Mouse (Mus musculus) limb, embryonic 14.5 days (tissue): Measurements from ENCODE around the gene Ipmk. TPM values are rescaled to one million over a fixed set of nuclear protein-coding genes. Genes with fewer than 3 reads are reported as not detected.

Experiments used
- ATAC-seq: fragments of 200-750 bp; cut with Nextera tagmentation; 2 replicates; pipeline ENCODE4 v1.8.0; 2017; ENCODE audit warnings: low read depth, moderate number of reproducible peaks, moderate TSS enrichment; ENCODE audit not compliant: low FRiP score
- DNase-seq: peaks from one replicate; pipeline ENCODE4 v3.0.0-alpha.2; 2015; ENCODE audit warnings: low spot score
- H3K27ac ChIP-seq: fragments of 300-500 bp; sonication (generic); replicated peaks from 2 replicates; pipeline ENCODE4 v1.5.1; 2014; ENCODE audit warnings: low read depth, mild to moderate bottlenecking, low read length, moderate library complexity, mixed read lengths
- H3K27me3 ChIP-seq: fragments of 300-500 bp; sonication (generic); 2 replicates; pipeline ENCODE4 v1.6.1; 2014; ENCODE audit warnings: low read length, mixed read lengths; ENCODE audit not compliant: control insufficient read depth, insufficient read depth
- H3K36me3 ChIP-seq: fragments of 300-500 bp; sonication (generic); 2 replicates; pipeline ENCODE4 v1.6.1; 2014; ENCODE audit warnings: mild to moderate bottlenecking, low read length, moderate library complexity, mixed read lengths; ENCODE audit not compliant: control insufficient read depth, insufficient read depth
- H3K4me1 ChIP-seq: fragments of 300-500 bp; sonication (generic); 2 replicates; pipeline ENCODE4 v1.6.1; 2014; ENCODE audit warnings: antibody characterized with exemption, low read length, mixed read lengths; ENCODE audit not compliant: control insufficient read depth, insufficient read depth
- H3K4me2 ChIP-seq: fragments of 300-500 bp; sonication (generic); replicated peaks from 2 replicates; pipeline ENCODE4 v1.6.1; 2014; ENCODE audit warnings: low read depth, mild to moderate bottlenecking, low read length, moderate library complexity; ENCODE audit not compliant: severe bottlenecking
- H3K4me3 ChIP-seq: fragments of 300-500 bp; sonication (generic); replicated peaks from 2 replicates; pipeline ENCODE4 v1.5.1; 2014; ENCODE audit warnings: low read length
- H3K9ac ChIP-seq: fragments of 300-500 bp; sonication (generic); 2 replicates; pipeline ENCODE4 v1.6.1; 2014; ENCODE audit warnings: mild to moderate bottlenecking, low read depth, low read length, moderate library complexity; ENCODE audit not compliant: severe bottlenecking
- H3K9me3 ChIP-seq: fragments of 300-500 bp; sonication (generic); 2 replicates; pipeline ENCODE4 v1.6.1; 2016; ENCODE audit warnings: low read length; ENCODE audit not compliant: control insufficient read depth
- POLR2A ChIP-seq: fragments of 200-500 bp; IDR thresholded peaks from 2 replicates; pipeline ENCODE4 v1.8.0; 2012; ENCODE audit warnings: inconsistent platforms, mild to moderate bottlenecking, moderate library complexity, borderline replicate concordance; ENCODE audit not compliant: insufficient read depth, insufficient read length; ENCODE audit errors: extremely low read depth
- WGBS: fragments of 180-500 bp; shearing (Covaris S2); extraction: QIAGEN DNeasy Blood & Tissue Kit; methylation state at CpG from one replicate; pipeline ENCODE4 v1.1.7; 2014; 5-methylcytosine and 5-hydroxymethylcytosine counted together
- polyA plus RNA-seq, 2 experiments: library from polyadenylated mRNA; depleted of rRNA in 1 of 2; stranded (reverse) in 1 of 2; unstranded in 1 of 2; fragments of >200 nt; fragmentation: Nextera tagmentation in 1 of 2; extraction: Ambion mirVana in 1 of 2; gene quantifications; 2 replicates each; pipeline versions ENCODE4 v1.2.1 to v1.2.3; 2012 to 2014

Gene Ipmk
- polyA plus RNA-seq (2012; rRNA removed) = 8.6 and 8.8 TPM in 2 replicates
- 11.9 and 13.3 TPM in 2 replicates for polyA plus RNA-seq (2014; fragmentation: Nextera tagmentation; extraction: Ambion mirVana)

GRCm38 (mm10) chr10:71347509-71347949 lies at the start of gene Ipmk:
Gene Ipmk, plus strand, starts transcription at chr10:71347763.
- H3K9me3 ChIP-seq = no peaks in the 10 kb centered on the region
- H3K4me1 ChIP-seq = peaks cover 13% of the 10 kb centered on the region
- under 1% methylated on average over 18 of the region's 49 CpGs for WGBS
- H3K27me3 ChIP-seq = no peaks in the 10 kb centered on the region
- TF ChIP-seq POLR2A = 0 out of 2 replicates have a peak, but pooled peaks have one; percentile 15
- peak within 1 kb of the TSS; percentile 61 for H3K27ac ChIP-seq
- peak within 1 kb of the TSS; percentile 79 for H3K9ac ChIP-seq
- ATAC-seq (peak; percentile 91), DNase-seq (peak; percentile 96)
- H3K36me3 ChIP-seq = no peaks in the 10 kb centered on the region
- peak within 1 kb of the TSS; percentile 83 for H3K4me2 ChIP-seq
- H3K4me3 ChIP-seq = peak within 1 kb of the TSS; percentile 77

DNA sequence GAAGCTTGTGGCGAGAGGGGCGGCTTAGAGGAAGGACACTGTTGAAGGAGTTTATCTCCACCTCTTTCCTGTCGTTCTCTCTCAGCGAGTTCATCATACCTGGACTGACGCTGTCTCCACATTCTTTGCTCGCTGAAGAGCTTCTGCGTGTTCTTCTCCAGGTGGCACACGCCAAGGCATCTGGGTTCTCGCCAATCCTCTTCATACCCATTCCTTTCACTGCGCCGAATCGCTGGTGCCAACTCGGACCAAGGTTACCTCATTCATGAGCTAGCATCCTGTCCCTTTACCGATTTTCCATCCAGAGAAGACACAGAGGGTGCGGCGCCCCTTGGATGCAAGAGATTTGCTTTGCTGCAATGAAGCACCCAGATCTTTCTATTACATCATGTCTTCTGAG lies 47.4 kb upstream of the Ipmk start:
- TF ChIP-seq POLR2A = no peak
- Histone ChIP-seq H3K4me3 (no peak overlapping the region), H3K27me3 (no peaks in the 10 kb centered on the region), H3K36me3 (no peaks in the 10 kb centered on the region), H3K9ac (no peak overlapping the region; the same call in 1 of the 2 replicates), H3K4me1 (no peaks in the 10 kb centered on the region), H3K9me3 (no peaks in the 10 kb centered on the region), H3K27ac (no peak overlapping the region), H3K4me2 (no peak overlapping the region)
- DNase-seq (no peak), ATAC-seq (no peak)
- WGBS = 83% methylated on average over 16 of the region's 16 CpGs

- no peak for TF ChIP-seq POLR2A
- no peak for DNase-seq
- H3K4me2 ChIP-seq = no peak overlapping the region
- H3K9ac ChIP-seq = no peak overlapping the region
- H3K4me3 ChIP-seq = no peak overlapping the region
- no peak overlapping the region for H3K27ac ChIP-seq
- no peaks in the 10 kb centered on the region for H3K4me1 ChIP-seq
- no peaks in the 10 kb centered on the region for H3K9me3 ChIP-seq
- H3K36me3 ChIP-seq = no peaks in the 10 kb centered on the region
- ATAC-seq = no peak
- no peaks in the 10 kb centered on the region for H3K27me3 ChIP-seq
- WGBS = 22% methylated on average over 5 of the region's 5 CpGs
Measured at GRCm38 (mm10) chr10:71302490-71302889, 45.1 kb upstream of the Ipmk start.

DNA sequence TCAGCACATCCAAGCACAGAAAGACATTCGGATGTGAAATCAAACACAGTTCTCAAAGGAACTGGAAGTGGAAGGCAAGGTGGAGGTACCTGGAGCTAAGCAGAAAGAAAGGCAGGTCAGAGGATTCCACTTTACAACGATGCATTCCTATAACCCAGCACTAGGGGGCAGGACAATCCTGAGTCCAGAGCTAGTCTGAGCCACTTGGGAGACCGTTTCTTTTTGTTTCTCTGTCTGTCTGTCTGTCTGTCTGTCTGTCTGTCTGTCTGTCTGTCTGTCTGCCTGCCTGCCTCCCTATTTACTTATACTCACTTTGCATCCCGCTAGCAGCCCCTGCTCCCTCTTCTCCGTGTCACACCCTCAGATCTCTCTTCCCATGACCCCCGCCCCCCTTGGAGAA lies 41.4 kb upstream of the Ipmk start:
- Histone ChIP-seq H3K27me3 (no peaks in the 10 kb centered on the region), H3K9me3 (no peaks in the 10 kb centered on the region), H3K27ac (no peak overlapping the region), H3K4me1 (no peaks in the 10 kb centered on the region), H3K36me3 (no peaks in the 10 kb centered on the region), H3K9ac (no peak overlapping the region), H3K4me3 (no peak overlapping the region), H3K4me2 (peak overlapping the region; percentile 32; the same call in 1 of the 2 replicates)
- DNase-seq = peak; percentile 51
- no peak for TF ChIP-seq POLR2A
- WGBS = 20% methylated on average over 6 of the region's 6 CpGs
- ATAC-seq = no peak

DNA sequence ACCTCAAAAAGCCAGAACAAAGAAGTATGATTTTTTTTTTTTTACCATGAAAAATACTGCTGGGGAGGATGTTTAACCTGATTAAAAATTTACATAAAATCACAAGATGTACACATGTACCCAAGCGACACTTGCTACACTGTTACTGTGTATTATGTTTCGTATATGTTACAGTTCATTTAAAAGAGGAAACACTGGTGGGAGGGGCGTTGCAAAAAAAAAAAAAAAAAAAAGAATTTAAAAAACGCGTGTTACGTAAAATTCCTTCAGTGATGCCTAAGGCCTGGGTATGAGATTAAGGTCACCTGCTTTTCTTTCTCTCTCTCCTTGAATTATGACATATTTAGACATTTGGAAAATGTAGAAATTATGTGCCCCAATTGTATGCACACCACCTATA lies 40.8 kb upstream of the Ipmk start:
- Histone ChIP-seq H3K36me3 (no peaks in the 10 kb centered on the region), H3K4me3 (no peak overlapping the region), H3K27ac (no peak overlapping the region), H3K9ac (no peak overlapping the region), H3K9me3 (no peaks in the 10 kb centered on the region), H3K4me2 (no peak overlapping the region), H3K27me3 (no peaks in the 10 kb centered on the region), H3K4me1 (no peaks in the 10 kb centered on the region)
- TF ChIP-seq POLR2A = no peak
- ATAC-seq = no peak
- WGBS = 67% methylated on average over 6 of the region's 6 CpGs
- DNase-seq = no peak
